Mouse (Mus musculus) CH12.LX (cell line): ENCODE results near the gene Bud13. TPM values are rescaled to one million over a fixed set of nuclear protein-coding genes. Genes with fewer than 3 reads are reported as not detected.

Experiments
- DNase-seq: peaks from one replicate; pipeline ENCODE4 v3.0.0-alpha.2; 2013; ENCODE audit errors: extremely low read depth
- H3K27ac ChIP-seq: 2 replicates; pipeline ENCODE4 v1.5.1; 2012; ENCODE audit warnings: low read depth, mild to moderate bottlenecking, control low read depth, moderate library complexity; ENCODE audit not compliant: insufficient read depth
- H3K27me3 ChIP-seq: replicated peaks from 2 replicates; pipeline ENCODE3; 2012; ENCODE audit warnings: inconsistent platforms
- H3K36me3 ChIP-seq, 2 experiments: replicated peaks in 1 of 2; 2 replicates each; pipeline versions ENCODE3 to v1.6.1; 2012; ENCODE audit warnings: inconsistent platforms in 1 of 2, low read length in 1 of 2, mild to moderate bottlenecking in 1 of 2, mixed read lengths in 1 of 2, moderate library complexity in 1 of 2; ENCODE audit not compliant: control insufficient read depth in 1 of 2, insufficient read depth in 1 of 2
- H3K4me1 ChIP-seq, 2 experiments: 2 replicates each; pipeline ENCODE4 v1.6.1; 2012; ENCODE audit warnings: inconsistent platforms in 1 of 2, moderate library complexity in 1 of 2; ENCODE audit not compliant: insufficient read depth in 2 of 2, control insufficient read depth in 1 of 2
- H3K4me2 ChIP-seq: 2 replicates; pipeline ENCODE4 v1.6.1; 2012; ENCODE audit warnings: low read depth, mild to moderate bottlenecking, control low read depth; ENCODE audit not compliant: poor library complexity, insufficient read depth, severe bottlenecking
- H3K4me3 ChIP-seq, 3 experiments: fragments of 150-350 bp in 1 of 3; sonication (generic) in 1 of 3; replicated peaks in 1 of 3; 2 replicates each; pipeline versions ENCODE3 to v1.5.1; 2011 to 2012; ENCODE audit warnings: low read depth in 2 of 3, low read length in 2 of 3, mild to moderate bottlenecking in 2 of 3, moderate library complexity in 2 of 3, control low read depth in 1 of 3, improper control_type of control experiment in 1 of 3, inconsistent platforms in 1 of 3, mixed read lengths in 1 of 3; ENCODE audit not compliant: poor library complexity in 1 of 3
- H3K79me2 ChIP-seq: replicated peaks from 2 replicates; pipeline ENCODE4 v1.6.1; 2012; ENCODE audit warnings: mild to moderate bottlenecking, moderate library complexity; ENCODE audit not compliant: control insufficient read depth, poor library complexity, insufficient read depth, severe bottlenecking; ENCODE audit errors: extremely low read depth
- H3K9ac ChIP-seq: 2 replicates; pipeline ENCODE4 v1.6.1; 2012; ENCODE audit warnings: low read depth, mild to moderate bottlenecking, control low read depth, moderate library complexity; ENCODE audit not compliant: insufficient read depth
- H3K9me3 ChIP-seq: replicated peaks from 2 replicates; pipeline ENCODE3; 2012; ENCODE audit warnings: low read length, inconsistent platforms, mixed read lengths
- BHLHE40 ChIP-seq: IDR thresholded peaks from 2 replicates; pipeline ENCODE4 v1.6.1; 2011; ENCODE audit warnings: mild to moderate bottlenecking, low read depth, low read length, improper control_type of control experiment
- CTCF ChIP-seq, 2 experiments: IDR thresholded peaks in 1 of 2; conservative IDR thresholded peaks in 1 of 2; 2 replicates each; pipeline ENCODE4 v1.5.1; 2011 to 2012; ENCODE audit warnings: low read depth in 2 of 2, low read length in 2 of 2, improper control_type of control experiment in 1 of 2, inconsistent platforms in 1 of 2, mild to moderate bottlenecking in 1 of 2, moderate library complexity in 1 of 2
- E2F4 ChIP-seq: IDR thresholded peaks from 2 replicates; pipeline ENCODE4 v1.6.1; 2011; ENCODE audit warnings: low read depth, low read length, improper control_type of control experiment; ENCODE audit not compliant: insufficient replicate concordance
- EP300 ChIP-seq: IDR thresholded peaks from 2 replicates; pipeline ENCODE4 v1.6.1; 2011; ENCODE audit warnings: low read length, improper control_type of control experiment
- GABPA ChIP-seq: IDR thresholded peaks from 2 replicates; pipeline ENCODE4 v1.6.1; 2012; ENCODE audit warnings: low read depth, low read length, improper control_type of control experiment, inconsistent platforms; ENCODE audit not compliant: insufficient replicate concordance
- HCFC1 ChIP-seq: IDR thresholded peaks from 2 replicates; pipeline ENCODE4 v1.6.1; 2012; ENCODE audit warnings: low read depth, mild to moderate bottlenecking, inconsistent platforms, low read length, improper control_type of control experiment
- IRF4 ChIP-seq: IDR thresholded peaks from 2 replicates; pipeline ENCODE4 v1.6.1; 2014; ENCODE audit warnings: low read depth, mild to moderate bottlenecking, inconsistent platforms, low read length, improper control_type of control experiment
- JUND ChIP-seq: conservative IDR thresholded peaks from 2 replicates; pipeline ENCODE4 v1.6.1; 2011; ENCODE audit warnings: low read depth, low read length, improper control_type of control experiment
- KAT2A ChIP-seq: IDR thresholded peaks from 2 replicates; pipeline ENCODE4 v1.6.1; 2012; ENCODE audit warnings: low read length, improper control_type of control experiment, inconsistent platforms; ENCODE audit not compliant: insufficient replicate concordance
- MAFK ChIP-seq: IDR thresholded peaks from 2 replicates; pipeline ENCODE4 v1.6.1; 2011; ENCODE audit warnings: low read length, improper control_type of control experiment; ENCODE audit not compliant: insufficient replicate concordance
- MAX ChIP-seq: IDR thresholded peaks from 2 replicates; pipeline ENCODE4 v1.6.1; 2011; ENCODE audit warnings: low read length, improper control_type of control experiment
- MAZ ChIP-seq: IDR thresholded peaks from 2 replicates; pipeline ENCODE4 v1.6.1; 2012; ENCODE audit warnings: low read depth, mild to moderate bottlenecking, inconsistent platforms, low read length, improper control_type of control experiment, moderate library complexity
- MXI1 ChIP-seq: IDR thresholded peaks from 2 replicates; pipeline ENCODE4 v1.6.1; 2011; ENCODE audit warnings: mild to moderate bottlenecking, low read depth, low read length, improper control_type of control experiment
- NELFE ChIP-seq: IDR thresholded peaks from 2 replicates; pipeline ENCODE4 v1.6.1; 2011; ENCODE audit warnings: low read depth, low read length, improper control_type of control experiment
- NRF1 ChIP-seq: IDR thresholded peaks from 2 replicates; pipeline ENCODE4 v1.6.1; 2014; ENCODE audit warnings: low read depth, mild to moderate bottlenecking, inconsistent platforms, low read length, improper control_type of control experiment, moderate library complexity
- PAX5 ChIP-seq: IDR thresholded peaks from 2 replicates; pipeline ENCODE4 v1.6.1; 2012; ENCODE audit warnings: low read length, inconsistent platforms, mixed read lengths
- POLR2A ChIP-seq: IDR thresholded peaks from 2 replicates; pipeline ENCODE4 v1.6.1; 2011; ENCODE audit warnings: low read depth, mild to moderate bottlenecking, improper control_type of control experiment, low read length
- POLR2AphosphoS2 ChIP-seq: IDR thresholded peaks from 2 replicates; pipeline ENCODE4 v1.6.1; 2011; ENCODE audit warnings: low read depth, low read length, improper control_type of control experiment
- RCOR1 ChIP-seq: conservative IDR thresholded peaks from 2 replicates; pipeline ENCODE4 v1.6.1; 2012; ENCODE audit warnings: low read depth, mild to moderate bottlenecking, inconsistent platforms, low read length, improper control_type of control experiment
- SIN3A ChIP-seq: IDR thresholded peaks from 2 replicates; pipeline ENCODE4 v1.6.1; 2012; ENCODE audit warnings: low read length, improper control_type of control experiment, inconsistent platforms
- TBP ChIP-seq: conservative IDR thresholded peaks from 2 replicates; pipeline ENCODE4 v1.6.1; 2011; ENCODE audit warnings: low read depth, low read length, improper control_type of control experiment
- USF2 ChIP-seq: conservative IDR thresholded peaks from 2 replicates; pipeline ENCODE4 v1.6.1; 2011; ENCODE audit warnings: low read depth, low read length, improper control_type of control experiment
- ZC3H11A ChIP-seq: IDR thresholded peaks from 2 replicates; pipeline ENCODE4 v1.6.1; 2012; ENCODE audit warnings: low read depth, mild to moderate bottlenecking, inconsistent platforms, low read length, improper control_type of control experiment
- ZKSCAN1 ChIP-seq: IDR thresholded peaks from 2 replicates; pipeline ENCODE4 v1.6.1; 2012; ENCODE audit warnings: low read depth, inconsistent platforms, low read length, improper control_type of control experiment, borderline replicate concordance
- dilution Hi-C: fragments of 300-500 bp; cut with MboI; formaldehyde crosslinking; loops from 2 replicates; pipeline ENCODE4 v1.14.3; 2020; ENCODE audit warnings: low sequenced_read_pairs; ENCODE audit not compliant: extremely low pct_unique_long_range_greater_than_20kb, extremely low pct_ligation_motif_present
- in situ Hi-C: fragments of 300-500 bp; cut with MboI; formaldehyde crosslinking; loops from 3 replicates; pipeline ENCODE4 v1.14.3; 2019; ENCODE audit warnings: low sequenced_read_pairs, low pct_ligation_motif_present, low pct_unique_long_range_greater_than_20kb, mixed read lengths
- polyA plus RNA-seq: library from polyadenylated mRNA; unstranded; fragments of >175 nt; gene quantifications from 2 replicates; pipeline ENCODE4 v1.2.1, GENCODE M21; 2012; ENCODE audit warnings: low read depth; ENCODE audit not compliant: insufficient read length
- total RNA-seq, 2 experiments: library from RNA; depleted of rRNA; stranded (reverse); fragments of 300-350 nt in 1 of 2; fragments of >200 nt in 1 of 2; gene quantifications; 2 replicates each; pipeline ENCODE4 v1.2.3; 2012 to 2014

Bud13 gene
- total and polyA plus RNA-seq, 3 experiments = 14.4 to 32.5 (median 15.9) TPM

GRCm38 (mm10) chr9:46329801-46330585, 47.2 kb downstream of the Bud13 start:
- dilution Hi-C loops = no loop called here
- H3K4me1 ChIP-seq = no peaks in the 10 kb centered on the region
- TF ChIP-seq EP300 (no peak), MAX (no peak), BHLHE40 (no peak), ZC3H11A (no peak), MAFK (no peak), POLR2A (no peak), JUND (no peak), E2F4 (no peak)
- H3K9me3 ChIP-seq = peaks cover 4% of the 10 kb centered on the region
- no peak overlapping the region for H3K4me2 ChIP-seq
- in situ Hi-C loops = no loop called here
- no peaks in the 10 kb centered on the region for H3K79me2 ChIP-seq
- no peak for DNase-seq
- no peaks in the 10 kb centered on the region for H3K36me3 ChIP-seq
- H3K27ac ChIP-seq = no peak overlapping the region
- no peak overlapping the region for H3K4me3 ChIP-seq
- no peak overlapping the region for H3K9ac ChIP-seq
- H3K27me3 ChIP-seq = peaks cover 29% of the 10 kb centered on the region

GRCm38 (mm10) chr9:46330586-46330895, 47.7 kb downstream of the Bud13 start:
- Histone ChIP-seq H3K9ac (no peak overlapping the region), H3K79me2 (no peaks in the 10 kb centered on the region), H3K4me1 (no peaks in the 10 kb centered on the region), H3K36me3 (no peaks in the 10 kb centered on the region), H3K4me2 (no peak overlapping the region), H3K4me3 (no peak overlapping the region), H3K27me3 (peaks cover 29% of the 10 kb centered on the region), H3K27ac (no peak overlapping the region), H3K9me3 (peaks cover 4% of the 10 kb centered on the region)
- dilution Hi-C loops = no loop called here
- DNase-seq = no peak
- in situ Hi-C loops = no loop called here
- no peak for TF ChIP-seq SIN3A
- TF ChIP-seq NELFE = no peak
- TF ChIP-seq CTCF (conservative IDR thresholded peaks at IDR 0.05 in 1 of 2, IDR thresholded peaks at IDR 0.05 in 1 of 2; ENCODE audit: low read depth in 2 of 2, low read length in 2 of 2) = no peak
- TF ChIP-seq MAFK = no peak
- TF ChIP-seq PAX5 = no peak
- no peak for TF ChIP-seq NRF1
- no peak for TF ChIP-seq HCFC1
- no peak for TF ChIP-seq MAZ
- TF ChIP-seq RCOR1 = no peak
- no peak for TF ChIP-seq POLR2AphosphoS2
- no peak for TF ChIP-seq ZKSCAN1
- no peak for TF ChIP-seq USF2
- no peak for TF ChIP-seq KAT2A
- no peak for TF ChIP-seq E2F4
- TF ChIP-seq MAX = no peak
- TF ChIP-seq IRF4 = no peak
- TF ChIP-seq GABPA = no peak
- no peak for TF ChIP-seq BHLHE40
- TF ChIP-seq TBP = no peak
- no peak for TF ChIP-seq MXI1
